Mouse (Mus musculus) forebrain, embryonic 12.5 days (tissue): Measurements from ENCODE around the gene Syt9. TPM values are rescaled to one million over a fixed set of nuclear protein-coding genes. Genes with fewer than 3 reads are reported as not detected.

Experiments used
- ATAC-seq: fragments of 200-750 bp; cut with Nextera tagmentation; 2 replicates; pipeline ENCODE4 v1.8.0; 2017; ENCODE audit warnings: moderate TSS enrichment; ENCODE audit not compliant: low FRiP score
- H3K27ac ChIP-seq: fragments of 300-500 bp; sonication (generic); 2 replicates; pipeline ENCODE4 v1.5.1; 2016; ENCODE audit warnings: mild to moderate bottlenecking
- H3K27me3 ChIP-seq: fragments of 300-500 bp; sonication (generic); 2 replicates; pipeline ENCODE4 v1.6.1; 2016; ENCODE audit warnings: mild to moderate bottlenecking
- H3K36me3 ChIP-seq: fragments of 300-500 bp; sonication (generic); replicated peaks from 2 replicates; pipeline ENCODE4 v1.6.1; 2016; ENCODE audit warnings: mild to moderate bottlenecking
- H3K4me1 ChIP-seq: fragments of 300-500 bp; sonication (generic); 2 replicates; pipeline ENCODE4 v1.6.1; 2016
- H3K4me2 ChIP-seq: fragments of 300-500 bp; sonication (generic); 2 replicates; pipeline ENCODE4 v1.6.1; 2016; ENCODE audit warnings: mild to moderate bottlenecking, moderate library complexity
- H3K4me3 ChIP-seq: fragments of 300-500 bp; sonication (generic); replicated peaks from 2 replicates; pipeline ENCODE4 v1.5.1; 2016; ENCODE audit warnings: mild to moderate bottlenecking
- H3K9ac ChIP-seq: fragments of 300-500 bp; sonication (generic); 2 replicates; pipeline ENCODE4 v1.6.1; 2016; ENCODE audit warnings: mild to moderate bottlenecking
- H3K9me3 ChIP-seq: fragments of 300-500 bp; sonication (generic); 2 replicates; pipeline ENCODE4 v1.6.1; 2016
- WGBS: fragments of 180-500 bp; shearing (Covaris S2); methylation state at CpG from one replicate; pipeline ENCODE4 v1.1.7; 2016; 5-methylcytosine and 5-hydroxymethylcytosine counted together
- polyA plus RNA-seq: library from polyadenylated mRNA; unstranded; fragments of >200 nt; fragmentation: Nextera tagmentation; extraction: Ambion mirVana; gene quantifications from 2 replicates; pipeline ENCODE4 v1.2.1, GENCODE M21; 2016

Gene Syt9
- polyA plus RNA-seq, 1 experiment from 2014 or later = 5.7 TPM

DNA sequence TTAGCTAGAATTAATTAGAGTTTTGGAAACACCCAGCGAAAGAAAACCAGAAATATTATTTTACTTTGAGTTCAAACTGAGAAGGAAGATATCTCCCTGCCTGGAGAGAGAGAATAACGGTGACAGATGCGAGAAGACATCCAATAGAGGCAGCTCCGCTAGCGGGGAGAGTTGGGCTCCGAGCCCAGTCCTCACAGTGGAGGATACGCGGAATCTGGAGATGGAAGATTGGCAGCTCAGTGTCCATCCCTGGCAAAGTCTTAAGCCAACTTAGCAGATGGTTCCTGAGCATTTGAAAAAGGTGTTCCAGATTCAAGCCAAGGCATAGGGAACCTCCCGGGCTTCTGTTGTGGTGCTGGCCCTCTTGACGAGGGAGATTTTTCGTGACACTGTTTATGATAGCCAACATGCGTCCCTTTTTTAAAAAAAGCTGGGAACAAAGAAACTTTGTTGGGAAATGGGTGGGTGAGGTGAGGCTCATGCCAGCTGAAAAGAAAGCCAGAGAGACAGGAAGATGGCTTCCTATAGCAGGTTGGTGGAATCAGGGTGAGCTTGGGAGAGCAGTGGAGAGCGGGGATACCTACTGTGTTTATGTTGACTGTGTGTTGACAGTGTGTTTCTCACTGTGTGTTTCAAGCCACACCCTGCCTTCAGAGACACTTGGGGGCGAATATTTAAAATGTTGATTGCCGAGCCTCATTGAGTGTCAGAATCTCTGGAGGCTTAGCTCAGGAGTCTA lies 29.7 kb downstream of the Syt9 start:
- H3K27me3 ChIP-seq = no peaks in the 10 kb centered on the region
- no peak for ATAC-seq
- no peak overlapping the region for H3K4me2 ChIP-seq
- 93% methylated on average over 15 of the region's 15 CpGs for WGBS
- no peaks in the 10 kb centered on the region for H3K36me3 ChIP-seq
- no peaks in the 10 kb centered on the region for H3K9me3 ChIP-seq
- H3K9ac ChIP-seq = no peak overlapping the region
- no peak overlapping the region for H3K27ac ChIP-seq
- H3K4me3 ChIP-seq = no peak overlapping the region
- no peaks in the 10 kb centered on the region for H3K4me1 ChIP-seq

GRCm38 (mm10) chr7:107403261-107403660 lies 32.7 kb downstream of the Syt9 start:
- Histone ChIP-seq H3K27me3 (no peaks in the 10 kb centered on the region), H3K4me3 (no peak overlapping the region), H3K4me2 (no peak overlapping the region), H3K9ac (no peak overlapping the region), H3K27ac (no peak overlapping the region), H3K4me1 (no peaks in the 10 kb centered on the region), H3K9me3 (no peaks in the 10 kb centered on the region), H3K36me3 (no peaks in the 10 kb centered on the region)
- ATAC-seq = no peak
- 87% methylated on average over 3 of the region's 3 CpGs for WGBS

DNA sequence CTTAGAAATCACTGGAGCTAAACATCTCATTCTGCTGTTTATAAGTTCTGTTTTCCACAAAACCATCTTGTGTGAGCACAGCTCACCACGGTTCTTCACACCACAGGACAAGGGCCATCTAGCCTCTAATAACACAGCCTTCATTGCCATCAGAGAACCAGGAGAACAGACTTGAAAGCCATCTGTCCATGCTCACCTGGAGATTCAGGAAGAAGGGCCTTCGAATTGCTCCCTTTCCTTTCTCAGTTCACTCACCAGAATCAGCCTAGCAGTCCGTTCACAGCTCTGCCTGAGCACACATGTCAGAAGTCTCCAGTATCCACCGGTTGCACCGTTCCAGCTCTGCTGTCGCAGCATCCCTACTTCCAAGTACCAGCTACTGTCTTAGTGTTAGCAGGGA lies 44.4 kb downstream of the Syt9 start:
- H3K27ac ChIP-seq = no peak overlapping the region
- no peaks in the 10 kb centered on the region for H3K27me3 ChIP-seq
- no peak overlapping the region for H3K4me3 ChIP-seq
- no peaks in the 10 kb centered on the region for H3K9me3 ChIP-seq
- no peaks in the 10 kb centered on the region for H3K36me3 ChIP-seq
- whole genome bisulfite sequencing = 93% methylated on average over 6 of the region's 6 CpGs
- H3K9ac ChIP-seq = no peak overlapping the region
- no peaks in the 10 kb centered on the region for H3K4me1 ChIP-seq
- ATAC-seq = no peak
- H3K4me2 ChIP-seq = no peak overlapping the region

GRCm38 (mm10) chr7:107417043-107417850 lies 46.7 kb downstream of the Syt9 start:
- Histone ChIP-seq H3K9me3 (no peaks in the 10 kb centered on the region), H3K27me3 (no peaks in the 10 kb centered on the region), H3K36me3 (no peaks in the 10 kb centered on the region), H3K27ac (no peak overlapping the region), H3K4me2 (no peak overlapping the region), H3K9ac (no peak overlapping the region), H3K4me1 (no peaks in the 10 kb centered on the region), H3K4me3 (no peak overlapping the region)
- no peak for ATAC-seq
- WGBS = 76% methylated on average over 3 of the region's 3 CpGs

DNA sequence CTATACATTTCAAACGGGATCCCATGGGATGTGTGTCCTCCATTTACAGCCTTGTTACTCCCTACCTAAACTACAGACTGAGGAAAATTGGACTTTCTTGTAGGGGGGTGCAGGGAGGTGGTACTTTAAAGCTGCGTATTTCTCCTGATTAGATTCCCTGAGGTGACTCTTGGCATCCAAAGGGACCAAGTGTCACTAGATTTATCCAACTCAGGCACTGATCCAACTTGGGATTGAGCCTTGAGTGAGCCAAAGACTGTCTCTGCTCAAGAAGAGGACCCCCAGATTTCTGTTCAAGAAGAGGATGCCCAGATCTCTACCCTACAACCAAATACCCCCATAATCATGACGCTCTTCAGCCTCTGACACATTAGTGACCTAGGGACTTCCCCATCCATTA lies 66.9 kb downstream of the Syt9 start:
- no peak overlapping the region for H3K27ac ChIP-seq
- no peaks in the 10 kb centered on the region for H3K27me3 ChIP-seq
- H3K4me3 ChIP-seq = no peak overlapping the region
- no peaks in the 10 kb centered on the region for H3K4me1 ChIP-seq
- H3K9me3 ChIP-seq = no peaks in the 10 kb centered on the region
- ATAC-seq = no peak
- WGBS = 86% methylated on average over 3 of the region's 3 CpGs
- H3K4me2 ChIP-seq = no peak overlapping the region
- no peaks in the 10 kb centered on the region for H3K36me3 ChIP-seq
- H3K9ac ChIP-seq = no peak overlapping the region

- H3K27me3 ChIP-seq = no peaks in the 10 kb centered on the region
- no peaks in the 10 kb centered on the region for H3K4me1 ChIP-seq
- H3K4me2 ChIP-seq = no peak overlapping the region
- no peaks in the 10 kb centered on the region for H3K9me3 ChIP-seq
- H3K4me3 ChIP-seq = no peak overlapping the region
- no peak overlapping the region for H3K9ac ChIP-seq
- no peak for ATAC-seq
- no peak overlapping the region for H3K27ac ChIP-seq
- H3K36me3 ChIP-seq = no peaks in the 10 kb centered on the region
Observed at GRCm38 (mm10) chr7:107444579-107444978, 74.1 kb downstream of the Syt9 start.

DNA sequence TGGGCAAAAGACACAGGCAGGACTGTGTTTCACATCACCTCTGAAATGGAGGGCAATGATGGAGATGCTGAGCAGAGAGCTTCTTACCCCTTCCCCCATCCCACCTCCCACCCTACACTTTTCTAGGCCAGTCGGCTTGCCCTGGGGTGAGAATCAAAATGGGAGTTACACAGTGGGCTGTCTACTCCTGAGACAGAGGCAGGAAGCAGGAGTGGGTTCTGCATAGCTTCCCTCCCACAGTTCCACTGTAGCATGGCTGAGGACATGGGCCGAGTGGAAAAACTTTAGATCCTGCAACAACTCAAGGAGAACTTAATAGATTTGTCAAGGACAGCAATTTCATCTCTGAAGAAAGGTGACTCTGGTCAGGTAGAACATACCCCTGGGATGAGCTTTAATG lies 84.1 kb downstream of the Syt9 start:
- Histone ChIP-seq H3K4me2 (no peak overlapping the region), H3K27ac (no peak overlapping the region), H3K36me3 (no peaks in the 10 kb centered on the region), H3K9me3 (no peaks in the 10 kb centered on the region), H3K4me3 (no peak overlapping the region), H3K9ac (no peak overlapping the region), H3K4me1 (no peaks in the 10 kb centered on the region), H3K27me3 (no peaks in the 10 kb centered on the region)
- 85% methylated on average over 2 of the region's 2 CpGs for WGBS
- ATAC-seq = no peak

- H3K4me1 ChIP-seq = no peaks in the 10 kb centered on the region
- no peaks in the 10 kb centered on the region for H3K27me3 ChIP-seq
- WGBS = 78% methylated on average over 5 of the region's 5 CpGs
- no peak overlapping the region for H3K27ac ChIP-seq
- no peak overlapping the region for H3K9ac ChIP-seq
- no peaks in the 10 kb centered on the region for H3K9me3 ChIP-seq
- no peak overlapping the region for H3K4me3 ChIP-seq
- no peak overlapping the region for H3K4me2 ChIP-seq
- ATAC-seq = no peak
- no peaks in the 10 kb centered on the region for H3K36me3 ChIP-seq
Observed at GRCm38 (mm10) chr7:107455118-107455521, 84.6 kb downstream of the Syt9 start.

DNA sequence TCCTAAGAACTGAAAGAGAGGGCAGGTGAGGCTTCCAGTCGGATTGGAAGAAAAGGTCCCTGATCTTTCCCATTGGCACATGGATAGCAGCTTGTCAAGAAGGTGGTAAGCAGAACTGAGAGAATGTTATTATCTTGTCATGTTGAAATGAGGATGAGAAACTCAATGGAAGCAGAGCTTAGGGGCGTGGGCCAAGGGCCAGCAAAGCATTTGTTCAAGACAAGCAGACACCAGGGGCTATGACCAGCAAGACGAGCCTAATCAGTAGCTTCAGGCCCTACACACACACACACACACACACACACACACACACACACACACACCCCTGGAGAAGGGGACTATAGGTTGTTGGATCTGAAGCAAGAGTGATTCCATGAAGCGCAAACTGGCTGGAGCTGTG lies 90.6 kb downstream of the Syt9 start:
- Histone ChIP-seq H3K4me1 (no peaks in the 10 kb centered on the region), H3K4me2 (no peak overlapping the region), H3K36me3 (no peaks in the 10 kb centered on the region), H3K27me3 (no peaks in the 10 kb centered on the region), H3K9ac (no peak overlapping the region), H3K27ac (no peak overlapping the region), H3K9me3 (no peaks in the 10 kb centered on the region), H3K4me3 (no peak overlapping the region)
- WGBS = 83% methylated on average over 4 of the region's 4 CpGs
- ATAC-seq = no peak

- no peak overlapping the region for H3K4me2 ChIP-seq
- no peak for ATAC-seq
- no peaks in the 10 kb centered on the region for H3K27me3 ChIP-seq
- no peaks in the 10 kb centered on the region for H3K9me3 ChIP-seq
- H3K36me3 ChIP-seq = no peaks in the 10 kb centered on the region
- no peak overlapping the region for H3K27ac ChIP-seq
- H3K4me1 ChIP-seq = no peaks in the 10 kb centered on the region
- H3K9ac ChIP-seq = no peak overlapping the region
- no peak overlapping the region for H3K4me3 ChIP-seq
- WGBS = 64% methylated on average over 1 of the region's 1 CpGs
Observed at GRCm38 (mm10) chr7:107461699-107462440, 91.3 kb downstream of the Syt9 start.

DNA sequence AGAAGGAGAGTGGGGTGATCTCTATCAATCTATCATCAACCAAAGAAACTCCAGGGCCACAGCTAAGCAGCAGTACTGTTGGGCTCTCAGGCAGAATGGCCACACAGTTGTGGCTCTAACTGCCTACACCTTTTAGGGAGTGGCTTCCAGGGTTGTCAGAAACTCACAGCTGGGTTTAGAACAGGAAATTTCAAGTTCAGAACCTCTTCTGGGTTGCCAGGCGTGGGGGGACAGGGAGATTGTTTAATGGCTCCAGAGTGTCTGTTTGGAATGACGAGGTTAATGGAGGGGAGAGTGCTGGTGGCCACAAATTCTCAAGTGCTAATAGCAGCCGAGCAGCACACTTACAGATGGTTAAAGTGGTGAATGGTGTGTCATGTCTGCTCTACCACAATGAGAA lies 92.4 kb downstream of the Syt9 start:
- Histone ChIP-seq H3K27ac (no peak overlapping the region), H3K4me3 (no peak overlapping the region), H3K4me2 (no peak overlapping the region), H3K4me1 (no peaks in the 10 kb centered on the region), H3K9me3 (no peaks in the 10 kb centered on the region), H3K36me3 (no peaks in the 10 kb centered on the region), H3K9ac (no peak overlapping the region), H3K27me3 (no peaks in the 10 kb centered on the region)
- WGBS = 56% methylated on average over 3 of the region's 3 CpGs
- no peak for ATAC-seq

DNA sequence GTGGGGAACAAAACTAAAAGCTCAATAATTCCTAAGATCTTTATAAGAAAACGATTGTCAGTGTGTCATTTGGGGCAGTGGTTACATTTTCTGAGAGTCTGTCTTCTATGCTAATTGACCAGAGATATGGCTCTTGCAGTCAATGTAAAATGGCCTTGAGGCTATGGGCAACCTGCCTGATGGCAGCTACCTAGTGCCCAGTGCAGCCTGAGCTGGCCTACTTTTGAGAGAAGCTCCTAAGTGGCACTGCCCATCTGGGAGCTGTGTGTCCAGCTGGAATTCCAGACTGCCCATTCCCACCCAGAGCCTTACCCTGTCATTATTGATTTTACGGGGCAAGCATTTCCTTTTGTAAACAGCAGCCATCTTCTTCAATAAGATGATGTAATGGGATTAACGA lies 94.6 kb downstream of the Syt9 start:
- no peak overlapping the region for H3K27ac ChIP-seq
- H3K4me2 ChIP-seq = no peak overlapping the region
- H3K9ac ChIP-seq = no peak overlapping the region
- no peaks in the 10 kb centered on the region for H3K9me3 ChIP-seq
- no peaks in the 10 kb centered on the region for H3K4me1 ChIP-seq
- 86% methylated on average over 3 of the region's 3 CpGs for WGBS
- ATAC-seq = no peak
- H3K27me3 ChIP-seq = no peaks in the 10 kb centered on the region
- H3K36me3 ChIP-seq = no peaks in the 10 kb centered on the region
- no peak overlapping the region for H3K4me3 ChIP-seq
